Mouse (Mus musculus): ENCODE data around the gene Tmem126b.

Tmem126b gene

DNA sequence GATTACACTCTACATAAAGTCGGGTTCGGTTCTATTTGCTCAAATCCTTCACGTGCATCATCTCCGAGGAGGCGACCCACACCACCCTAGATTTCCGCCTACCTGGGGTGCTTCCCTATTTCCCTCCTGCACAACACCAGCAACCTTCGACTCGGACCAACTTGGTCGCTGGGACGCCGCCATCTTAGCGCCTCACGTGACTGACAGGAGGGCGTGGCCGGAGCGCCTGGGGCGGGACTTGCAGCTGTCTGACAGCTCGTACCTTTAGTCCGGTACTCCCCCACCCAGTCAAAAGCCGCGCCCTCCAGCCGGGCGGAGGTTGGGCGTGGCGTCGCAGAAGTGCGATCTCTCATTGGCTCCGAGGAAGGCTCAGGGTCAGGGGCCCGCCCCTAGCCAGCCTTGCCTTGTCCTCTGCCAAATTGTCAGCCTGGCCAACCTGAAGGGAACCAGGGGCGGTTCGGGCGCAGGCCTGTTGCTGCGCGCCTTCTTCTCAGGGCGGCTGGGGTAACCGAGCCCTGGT, at the start of gene Tmem126b:
Tmem126b (minus strand) TSS at position 209 of the 520 bp plus-strand sequence.
- in situ Hi-C loops (cut with MboI; ENCODE audit: unreplicated experiment in 2 of 2) = loop anchor here in 1 of 2 experiments (5.0 to 10.0 kb wide), 2 partner anchors 34 to 1261 kb away; partner anchors contain the start of gene Crebzf

DNA sequence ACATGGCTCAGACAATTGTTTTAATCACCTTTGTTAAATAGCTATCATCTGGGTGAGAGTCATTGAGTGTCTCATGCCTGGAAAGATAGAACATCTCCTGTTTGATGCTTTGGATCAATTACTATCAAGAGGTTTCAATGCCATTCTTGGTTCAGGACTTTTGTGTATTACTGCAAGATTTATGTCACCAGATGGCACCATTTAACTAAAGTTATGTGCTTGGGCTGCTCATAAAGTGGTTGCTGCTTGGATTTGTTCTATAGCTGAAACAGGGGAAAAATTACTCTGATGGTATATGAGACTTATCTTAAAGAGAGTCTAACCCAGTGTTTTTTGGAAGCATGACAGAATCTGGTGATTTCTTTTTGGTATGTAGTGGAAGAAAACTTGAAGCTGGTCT, 36.5 kb upstream of the Tmem126b start:
- in situ Hi-C loops (cut with MboI; ENCODE audit: unreplicated experiment in 2 of 2) = loop anchor here (10.0 to 25.0 kb wide), 3 partner anchors 713 to 1050 kb away; no protein-coding TSS in a partner anchor

DNA sequence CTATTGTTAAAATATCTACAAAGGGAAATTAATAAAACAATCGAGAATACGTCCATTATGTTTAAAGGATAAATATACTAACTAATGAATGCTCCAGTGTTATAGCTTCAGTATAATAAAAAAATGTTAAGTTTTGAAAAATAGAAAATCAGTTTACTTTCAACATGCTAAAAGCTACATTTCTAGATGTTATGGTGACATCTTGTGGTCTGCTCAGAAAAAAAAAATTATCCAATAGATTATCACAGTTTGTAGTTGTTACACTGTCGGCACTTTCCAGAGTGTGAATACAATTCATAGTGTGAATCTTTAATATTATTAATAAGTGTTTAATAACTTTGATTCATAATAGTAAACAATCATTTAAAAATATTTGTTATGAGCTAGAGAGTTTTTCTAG, 32.3 kb upstream of the Tmem126b start:
- in situ Hi-C loops (cut with MboI; ENCODE audit: unreplicated experiment in 2 of 2) = loop anchor here (5.0 to 25.0 kb wide), 4 partner anchors 226 to 1046 kb away; no protein-coding TSS in a partner anchor

DNA sequence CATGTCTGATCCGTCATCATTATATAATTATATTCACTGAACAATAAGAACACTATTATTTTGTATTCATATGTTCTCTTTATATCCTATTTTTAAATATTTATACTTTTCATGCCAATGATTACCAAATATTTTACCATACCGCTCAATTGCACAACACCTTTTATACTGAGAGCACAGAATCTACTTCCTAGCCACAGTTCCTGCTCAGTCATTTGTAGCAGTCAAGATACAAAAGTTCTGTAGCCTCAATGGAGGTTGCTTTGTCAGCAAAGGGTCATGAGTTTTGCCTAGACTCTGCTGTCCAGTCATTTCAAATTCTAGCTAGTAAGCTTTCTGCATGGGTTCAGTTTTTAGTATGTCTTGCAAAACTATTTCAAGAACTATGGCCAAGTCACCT, 6.8 kb upstream of the Tmem126b start:
- in situ Hi-C loops (cut with MboI; ENCODE audit: unreplicated experiment in 2 of 2) = no loop called here

- in situ Hi-C loops (cut with MboI; ENCODE audit: unreplicated experiment in 2 of 2) = loop anchor here in 1 of 2 experiments (5.0 to 10.0 kb wide), 2 partner anchors 34 to 1262 kb away; partner anchors contain the start of gene Crebzf
Measured at GRCm38 (mm10) chr7:90476313-90477245, 778 bp upstream of the Tmem126b start, which contains the start of gene Dlg2. Gene Dlg2 (plus strand): TSS chr7:90476672.

- in situ Hi-C loops (cut with MboI; ENCODE audit: unreplicated experiment in 2 of 2) = loop anchor here (10.0 to 25.0 kb wide), 2 partner anchors 1259 to 1964 kb away; no protein-coding TSS in a partner anchor
Measured at GRCm38 (mm10) chr7:90473511-90473910, 2.3 kb downstream of the Tmem126b start.

DNA sequence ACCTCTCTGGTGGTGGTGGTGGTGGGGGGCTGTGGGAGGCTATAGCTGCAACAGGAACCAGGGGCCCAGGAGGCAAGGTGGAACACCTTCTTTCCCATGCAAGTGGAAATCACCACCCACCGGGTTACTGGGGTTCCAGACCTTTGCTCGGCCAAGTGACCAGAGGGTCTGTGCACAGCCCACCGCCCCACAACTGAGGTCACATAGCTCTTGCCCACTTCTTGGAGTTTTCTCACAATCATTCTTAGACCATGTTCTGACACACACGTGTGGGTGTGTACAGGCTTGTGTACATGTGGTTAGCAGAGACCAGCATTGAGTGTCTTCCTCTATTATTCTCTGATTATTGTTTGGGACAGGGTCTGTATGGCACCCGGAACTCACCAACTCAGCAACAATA, 14.4 kb downstream of the Tmem126b start:
- in situ Hi-C loops (cut with MboI; ENCODE audit: unreplicated experiment in 2 of 2) = loop anchor here (25.0 kb wide), 1 partner anchor 1976 kb away; no protein-coding TSS in a partner anchor

DNA sequence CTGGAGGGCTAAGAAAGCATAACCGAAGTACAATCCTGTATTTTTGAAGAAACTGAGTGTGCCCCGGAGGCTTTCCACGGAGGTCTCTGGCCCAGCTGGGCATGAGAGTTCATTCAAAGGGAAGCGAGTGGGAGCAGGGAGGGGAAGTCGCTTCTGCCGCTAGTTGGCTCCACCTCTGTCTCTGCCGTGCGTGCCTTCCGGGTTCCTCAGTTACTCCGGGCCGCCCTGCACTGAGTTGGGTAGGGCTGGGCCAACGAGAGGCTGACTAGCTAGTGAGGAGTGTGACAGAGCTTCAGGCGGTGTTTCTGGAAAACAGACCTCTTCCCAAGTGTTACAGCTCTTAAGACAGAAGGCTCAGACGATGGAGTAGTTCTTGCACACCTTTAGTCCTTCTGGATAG, 14.9 kb downstream of the Tmem126b start:
- in situ Hi-C loops (cut with MboI; ENCODE audit: unreplicated experiment in 2 of 2) = loop anchor here (25.0 kb wide), 1 partner anchor 1976 kb away; no protein-coding TSS in a partner anchor

- in situ Hi-C loops (cut with MboI; ENCODE audit: unreplicated experiment in 2 of 2) = loop anchor here (25.0 kb wide), 1 partner anchor 1977 kb away; no protein-coding TSS in a partner anchor
Measured at GRCm38 (mm10) chr7:90460330-90460729, 15.5 kb downstream of the Tmem126b start.

DNA sequence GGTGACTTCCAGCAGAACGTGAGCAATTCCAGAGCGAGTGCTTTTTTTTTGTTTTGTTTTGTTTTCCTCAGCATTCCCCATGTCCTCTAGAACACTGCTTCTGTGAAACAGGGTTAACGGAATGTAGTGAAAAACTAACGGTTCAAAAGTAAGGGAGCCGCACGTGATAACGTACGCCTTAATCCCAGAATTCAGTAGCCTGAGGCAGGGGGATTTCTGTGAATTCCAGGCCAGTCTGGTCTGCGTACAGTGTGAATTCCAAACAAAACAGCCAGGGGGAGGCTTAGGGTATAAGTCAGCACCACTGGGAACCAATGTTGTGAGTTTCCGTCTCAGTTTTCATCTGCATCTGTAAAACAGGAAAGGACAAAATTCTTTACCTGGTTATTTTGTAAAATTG, 18.3 kb downstream of the Tmem126b start:
- in situ Hi-C loops (cut with MboI; ENCODE audit: unreplicated experiment in 2 of 2) = loop anchor here (25.0 kb wide), 1 partner anchor 1980 kb away; no protein-coding TSS in a partner anchor

DNA sequence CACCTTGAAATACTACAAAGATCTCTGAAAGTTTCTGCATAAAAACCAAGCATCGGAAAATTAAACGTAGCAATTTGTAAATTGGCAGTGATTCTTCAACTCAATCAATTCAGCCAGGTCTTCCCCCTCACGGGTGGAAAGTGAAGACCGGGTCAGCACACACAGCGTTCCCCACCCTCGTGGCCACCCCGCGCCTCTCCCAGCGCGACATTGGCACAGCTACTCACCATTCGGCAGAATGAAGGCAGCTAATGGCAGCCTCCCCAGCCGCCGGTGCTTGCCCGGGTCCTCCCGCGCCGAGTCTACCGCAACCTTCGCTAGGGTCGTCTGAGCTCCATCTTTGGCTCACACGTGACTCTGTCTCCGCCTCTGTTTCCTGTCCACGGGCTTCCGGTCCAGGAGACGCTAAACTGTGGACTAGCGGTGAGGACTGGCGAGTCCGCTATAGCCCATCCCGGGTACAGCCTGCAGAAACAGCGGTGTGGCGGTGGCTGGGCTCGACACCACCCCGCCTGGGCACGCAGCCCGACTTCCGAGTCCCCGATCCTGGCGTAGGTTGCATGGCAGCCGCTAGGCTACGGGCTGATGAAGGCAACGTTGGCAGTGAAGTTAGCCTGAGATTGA, 18.8 kb downstream of the Tmem126b start, which contains the start of gene Tmem126a:
Tmem126a (minus strand) TSS at position 385 of the 624 bp plus-strand sequence.
- in situ Hi-C loops (cut with MboI; ENCODE audit: unreplicated experiment in 2 of 2) = loop anchor here (25.0 kb wide), 1 partner anchor 1980 kb away; no protein-coding TSS in a partner anchor

DNA sequence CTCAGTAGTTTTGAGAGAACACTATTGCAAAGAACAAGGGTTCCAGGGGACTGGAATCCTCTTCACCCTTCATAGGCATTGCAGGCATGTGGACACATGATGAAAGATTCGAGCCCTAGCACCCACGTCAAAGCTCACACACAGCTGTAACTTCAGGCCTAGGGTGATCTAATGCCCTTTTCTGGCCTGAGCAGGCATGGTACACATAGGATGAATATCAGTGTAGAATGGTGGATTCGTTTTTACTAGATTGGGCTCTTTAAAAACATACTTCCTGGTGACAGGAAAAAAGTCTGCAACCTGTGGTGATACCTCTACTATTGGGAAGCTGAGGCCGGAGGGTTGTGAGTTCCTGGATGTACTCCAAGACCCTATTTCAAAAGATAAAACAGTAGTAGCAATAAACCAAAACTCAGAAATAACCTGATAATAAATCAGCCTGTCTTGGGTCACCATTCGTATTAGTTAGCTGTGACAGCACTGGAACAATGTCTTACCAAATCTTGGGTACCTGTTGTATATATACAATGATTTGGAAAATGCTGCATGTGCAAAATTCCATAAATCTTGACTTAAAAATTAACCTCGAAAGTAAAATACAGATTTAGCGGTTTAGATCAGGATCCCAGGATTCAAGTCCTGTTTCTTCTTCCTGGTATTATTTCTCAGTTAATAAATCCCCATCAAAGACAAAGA, 19.5 kb downstream of the Tmem126b start:
- in situ Hi-C loops (cut with MboI; ENCODE audit: unreplicated experiment in 2 of 2) = loop anchor here (25.0 kb wide), 1 partner anchor 1981 kb away; no protein-coding TSS in a partner anchor

GRCm38 (mm10) chr7:90444206-90444605, 31.6 kb downstream of the Tmem126b start:
- in situ Hi-C loops (cut with MboI; ENCODE audit: unreplicated experiment in 2 of 2) = loop anchor here (5.0 to 25.0 kb wide), 2 partner anchors 33 to 457 kb away; partner anchors contain the start of genes Dlg2 (in 1 of the 2), Eed (in 1 of the 2) and Tmem126b (in 1 of the 2)

- in situ Hi-C loops (cut with MboI; ENCODE audit: unreplicated experiment in 2 of 2) = loop anchor here (5.0 to 25.0 kb wide), 2 partner anchors 34 to 456 kb away; partner anchors contain the start of genes Dlg2 (in 1 of the 2), Eed (in 1 of the 2) and Tmem126b (in 1 of the 2)
Measured at GRCm38 (mm10) chr7:90443101-90444091, 32.4 kb downstream of the Tmem126b start.

DNA sequence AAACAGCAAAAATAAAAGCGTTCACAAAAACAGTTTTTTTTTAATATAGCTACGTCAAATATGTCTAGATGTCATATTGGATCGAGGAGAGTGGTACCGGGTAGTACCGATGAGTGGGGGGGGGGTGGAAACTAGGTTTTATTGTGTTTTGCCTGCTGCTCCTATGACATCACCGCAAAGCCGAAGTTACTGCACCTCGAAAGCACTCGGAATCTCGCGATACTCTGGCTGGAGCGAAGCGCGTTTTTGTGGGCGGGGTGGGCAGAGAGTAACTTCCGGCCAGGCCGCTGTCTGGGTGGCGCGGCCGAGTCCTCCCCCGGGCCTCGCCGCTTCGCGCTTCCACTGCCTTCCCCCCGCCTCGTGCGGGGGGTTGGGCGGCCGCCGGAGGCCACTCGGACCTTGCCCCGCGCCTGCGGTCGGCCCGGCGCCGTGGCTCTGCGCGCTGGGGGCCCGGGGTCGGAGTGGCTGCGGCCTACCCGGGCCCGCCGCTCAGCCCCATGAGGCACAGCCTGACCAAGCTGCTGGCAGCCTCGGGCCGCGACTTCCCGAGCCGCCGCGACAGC, 33.2 kb downstream of the Tmem126b start, which contains the start of gene Crebzf:
Crebzf (plus strand) TSS at position 212 of the 563 bp plus-strand sequence.
- in situ Hi-C loops (cut with MboI; ENCODE audit: unreplicated experiment in 2 of 2) = loop anchor here (5.0 to 25.0 kb wide), 2 partner anchors 35 to 455 kb away; partner anchors contain the start of genes Dlg2 (in 1 of the 2), Eed (in 1 of the 2) and Tmem126b (in 1 of the 2)

GRCm38 (mm10) chr7:90442070-90442469, 33.7 kb downstream of the Tmem126b start:
- in situ Hi-C loops (cut with MboI; ENCODE audit: unreplicated experiment in 2 of 2) = loop anchor here (5.0 to 25.0 kb wide), 2 partner anchors 35 to 455 kb away; partner anchors contain the start of genes Dlg2 (in 1 of the 2), Eed (in 1 of the 2) and Tmem126b (in 1 of the 2)

DNA sequence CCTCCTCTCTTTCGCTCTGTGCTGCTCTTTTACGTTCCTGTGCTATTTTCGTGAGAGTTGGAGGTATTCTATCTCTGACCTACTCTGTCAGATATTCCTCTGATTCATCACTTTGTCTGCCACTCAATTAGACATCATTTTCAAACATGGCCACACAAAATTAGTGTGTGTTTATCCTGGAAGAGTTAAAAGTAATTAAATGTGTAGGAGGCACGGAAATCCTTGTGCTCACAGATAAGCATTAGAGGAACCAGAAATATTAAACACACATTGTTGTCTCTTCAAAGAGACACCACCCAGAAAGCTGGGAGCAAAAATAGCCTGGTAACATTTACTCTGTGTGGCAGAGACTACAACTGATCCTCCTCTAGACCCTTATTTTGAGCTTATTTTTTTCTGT, 35.8 kb downstream of the Tmem126b start:
- in situ Hi-C loops (cut with MboI; ENCODE audit: unreplicated experiment in 2 of 2) = loop anchor here (5.0 to 25.0 kb wide), 2 partner anchors 37 to 453 kb away; partner anchors contain the start of genes Dlg2 (in 1 of the 2), Eed (in 1 of the 2) and Tmem126b (in 1 of the 2)

Data from v-Abl transformed pro-B cells (cell line).